Mouse (Mus musculus) embryonic facial prominence, embryonic 13.5 days (tissue): ENCODE results near the gene 1700067P10Rik. TPM values are rescaled to one million over a fixed set of nuclear protein-coding genes. Genes with fewer than 3 reads are reported as not detected.

Experiments
- ATAC-seq: fragments of 200-750 bp; cut with Nextera tagmentation; 2 replicates; pipeline ENCODE4 v1.8.0; 2017; ENCODE audit warnings: low read depth; ENCODE audit not compliant: insufficient number of reproducible peaks, insufficient read depth, low FRiP score, low TSS enrichment
- H3K27ac ChIP-seq: fragments of 300-500 bp; sonication (generic); 2 replicates; pipeline ENCODE4 v1.5.1; 2015; ENCODE audit warnings: moderate library complexity, mild to moderate bottlenecking, inconsistent platforms
- H3K27me3 ChIP-seq: fragments of 300-500 bp; sonication (generic); 2 replicates; pipeline ENCODE4 v1.6.1; 2015; ENCODE audit warnings: mild to moderate bottlenecking, inconsistent platforms
- H3K36me3 ChIP-seq: fragments of 300-500 bp; sonication (generic); 2 replicates; pipeline ENCODE4 v1.6.1; 2015; ENCODE audit warnings: mild to moderate bottlenecking, inconsistent platforms
- H3K4me1 ChIP-seq: fragments of 300-500 bp; sonication (generic); 2 replicates; pipeline ENCODE4 v1.6.1; 2015; ENCODE audit warnings: inconsistent platforms
- H3K4me2 ChIP-seq: fragments of 300-500 bp; sonication (generic); 2 replicates; pipeline ENCODE4 v1.6.1; 2015; ENCODE audit warnings: moderate library complexity, mild to moderate bottlenecking, inconsistent platforms
- H3K4me3 ChIP-seq: fragments of 300-500 bp; sonication (generic); 2 replicates; pipeline ENCODE4 v1.5.1; 2015; ENCODE audit warnings: mild to moderate bottlenecking, inconsistent platforms
- H3K9ac ChIP-seq: fragments of 300-500 bp; sonication (generic); 2 replicates; pipeline ENCODE4 v1.6.1; 2015; ENCODE audit warnings: mild to moderate bottlenecking, inconsistent platforms
- H3K9me3 ChIP-seq: fragments of 300-500 bp; sonication (generic); 2 replicates; pipeline ENCODE4 v1.6.1; 2016; ENCODE audit warnings: inconsistent platforms
- WGBS: fragments of 180-500 bp; shearing (Covaris S2); methylation state at CpG from one replicate; pipeline ENCODE4 v1.1.7; 2015; ENCODE audit warnings: mixed read lengths; 5-methylcytosine and 5-hydroxymethylcytosine counted together
- polyA plus RNA-seq: library from polyadenylated mRNA; unstranded; fragments of >200 nt; fragmentation: Nextera tagmentation; extraction: Ambion mirVana; gene quantifications from 2 replicates; pipeline ENCODE4 v1.2.1, GENCODE M21; 2015

Gene 1700067P10Rik
- polyA plus RNA-seq, 1 experiment from 2014 or later, result not detected

DNA sequence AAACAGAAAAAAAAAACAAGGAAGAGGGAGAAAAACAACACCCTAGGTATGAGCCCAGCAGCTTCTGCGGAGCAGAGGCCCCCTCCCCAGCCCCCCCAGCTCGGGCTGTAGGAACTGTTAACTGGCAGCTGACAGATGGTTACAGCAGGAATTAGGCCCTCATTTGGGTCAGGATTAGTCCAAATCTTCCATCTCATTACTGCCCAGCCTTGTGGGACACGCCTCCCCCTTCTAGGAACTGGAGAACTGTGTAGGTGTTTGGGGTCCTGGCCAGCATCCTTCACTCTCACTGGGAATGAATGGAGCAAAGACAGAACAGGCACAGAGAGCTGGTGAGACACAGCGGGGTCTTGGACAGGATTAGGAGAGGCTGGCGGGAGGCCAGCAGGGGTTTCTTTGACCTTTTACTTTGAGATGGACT, 24.0 kb upstream of the 1700067P10Rik start:
- no peak overlapping the region; the same call in 1 of the 2 replicates for H3K9ac ChIP-seq
- no peaks in the 10 kb centered on the region for H3K9me3 ChIP-seq
- 24% methylated on average over 5 of the region's 5 CpGs for WGBS
- no peak for ATAC-seq
- peak overlapping the region; percentile 41 for H3K4me2 ChIP-seq
- H3K4me3 ChIP-seq, result no peak overlapping the region
- H3K27ac ChIP-seq, result peak overlapping the region; percentile 91
- 0 out of 2 replicates have a peak, but pooled peaks cover 4% of the 10 kb centered on the region for H3K27me3 ChIP-seq
- no peaks in the 10 kb centered on the region for H3K36me3 ChIP-seq
- H3K4me1 ChIP-seq, result peaks cover 44% of the 10 kb centered on the region

DNA sequence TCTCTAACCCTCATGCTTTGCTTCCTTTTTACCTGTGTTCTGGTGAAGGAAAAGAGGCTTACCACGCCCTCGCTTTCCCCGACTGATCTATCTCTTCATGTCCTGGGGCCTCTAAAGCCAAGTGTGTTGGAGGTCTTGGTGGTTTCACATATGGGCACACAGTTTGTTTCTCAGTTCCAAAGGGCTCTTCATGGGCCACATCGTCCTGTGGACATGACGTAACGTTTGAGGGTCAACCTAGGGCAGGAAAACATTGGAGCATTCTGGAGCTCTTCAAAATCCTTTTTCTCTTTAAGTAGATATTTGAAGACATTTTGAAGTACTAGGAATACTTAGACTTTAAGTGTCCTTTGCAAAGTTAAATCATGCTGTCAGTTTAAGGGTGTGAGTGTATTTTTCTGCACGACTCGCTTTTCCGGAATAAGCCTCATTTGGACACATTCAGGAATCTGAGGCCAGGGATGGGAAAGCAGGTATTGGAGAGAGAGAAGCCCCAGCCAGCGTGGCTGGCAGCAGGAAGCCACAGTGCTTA, 22.0 kb upstream of the 1700067P10Rik start:
- WGBS, result 64% methylated on average over 10 of the region's 10 CpGs
- ATAC-seq, result no peak
- H3K4me3 ChIP-seq, result no peak overlapping the region
- H3K27ac ChIP-seq, result no peak overlapping the region
- H3K4me2 ChIP-seq, result no peak overlapping the region; the same call in 1 of the 2 replicates
- peaks cover 44% of the 10 kb centered on the region for H3K4me1 ChIP-seq
- H3K36me3 ChIP-seq, result no peaks in the 10 kb centered on the region
- no peak overlapping the region for H3K9ac ChIP-seq
- no peaks in the 10 kb centered on the region; the same call in 1 of the 2 replicates for H3K9me3 ChIP-seq
- H3K27me3 ChIP-seq, result no peaks in the 10 kb centered on the region

DNA sequence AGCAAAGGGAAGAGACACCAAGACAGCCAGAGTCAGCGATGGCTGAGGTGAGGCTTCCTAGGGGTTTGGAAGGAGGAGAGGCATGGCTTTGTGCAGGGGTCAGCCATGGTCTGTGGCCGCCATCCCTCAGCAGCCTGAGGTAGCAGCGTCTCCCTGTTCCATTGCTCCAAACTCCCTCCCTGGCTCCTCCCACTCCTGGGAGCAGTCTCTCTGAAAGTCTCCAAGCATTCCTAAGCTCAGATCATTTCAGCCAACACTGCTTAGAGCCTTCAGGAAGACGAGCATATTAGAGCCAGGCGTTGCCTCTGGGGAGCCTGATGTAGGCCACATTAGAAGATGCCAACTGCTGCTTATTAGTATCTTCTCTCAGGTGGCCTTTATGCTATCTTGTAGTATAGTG, 21.4 kb upstream of the 1700067P10Rik start:
- Histone ChIP-seq H3K4me1 (peaks cover 44% of the 10 kb centered on the region), H3K9ac (0 out of 2 replicates have a peak overlapping the region, but pooled peaks have one; percentile 44), H3K4me2 (no peak overlapping the region; the same call in 1 of the 2 replicates), H3K36me3 (no peaks in the 10 kb centered on the region), H3K27ac (no peak overlapping the region), H3K27me3 (no peaks in the 10 kb centered on the region), H3K9me3 (no peaks in the 10 kb centered on the region; the same call in 1 of the 2 replicates), H3K4me3 (no peak overlapping the region)
- ATAC-seq, result no peak
- 14% methylated on average over 5 of the region's 5 CpGs for WGBS

DNA sequence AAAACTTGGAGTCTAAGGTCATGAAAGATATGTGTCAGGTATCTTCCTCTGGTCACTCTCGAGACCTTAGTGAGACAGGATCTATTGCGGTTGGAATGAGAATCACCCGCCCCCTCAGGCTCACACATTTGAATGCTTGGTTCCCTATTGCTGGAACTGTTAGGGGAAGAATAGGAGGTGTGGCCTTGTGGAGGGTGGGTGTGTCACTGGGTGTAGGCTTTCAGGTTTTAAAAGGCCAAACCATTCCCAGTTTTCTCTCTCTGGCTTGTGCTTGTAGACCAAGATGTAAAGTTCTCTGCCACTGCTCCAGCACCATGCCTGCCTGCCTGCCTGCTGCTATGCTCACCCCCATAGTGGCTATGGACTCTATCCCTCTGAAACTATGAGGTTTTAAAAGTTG, 8.5 kb upstream of the 1700067P10Rik start:
- Histone ChIP-seq H3K4me1 (peaks cover 4% of the 10 kb centered on the region; the same call in 1 of the 2 replicates), H3K36me3 (no peaks in the 10 kb centered on the region), H3K27ac (no peak overlapping the region), H3K4me2 (no peak overlapping the region), H3K9me3 (no peaks in the 10 kb centered on the region), H3K4me3 (no peak overlapping the region), H3K27me3 (no peaks in the 10 kb centered on the region), H3K9ac (no peak overlapping the region)
- WGBS, result 34% methylated on average over 3 of the region's 3 CpGs
- ATAC-seq, result no peak

DNA sequence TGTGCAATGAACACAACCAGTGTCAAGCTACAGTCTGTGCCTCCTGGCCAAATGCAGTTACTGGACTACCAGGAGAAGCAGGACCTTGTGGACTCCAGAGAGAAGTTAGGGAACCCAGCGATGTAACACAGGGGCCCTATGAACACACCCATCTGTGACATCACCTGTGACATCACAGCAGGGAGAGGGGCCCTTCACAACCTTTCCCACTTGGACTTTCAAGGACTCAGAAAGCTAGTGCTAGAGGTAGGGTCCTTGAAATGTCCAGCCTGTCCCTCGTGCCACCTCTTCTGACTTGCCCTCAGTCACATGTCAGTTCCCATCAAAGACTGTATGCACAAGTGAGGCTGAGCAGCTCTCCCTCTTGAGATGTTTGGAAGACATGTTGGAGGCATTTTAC, 327 bp downstream of the 1700067P10Rik start:
- H3K4me3 ChIP-seq, result no peak overlapping the region
- no peak for ATAC-seq
- WGBS, result 76% methylated on average over 2 of the region's 2 CpGs
- no peaks in the 10 kb centered on the region for H3K36me3 ChIP-seq
- H3K4me2 ChIP-seq, result no peak overlapping the region
- no peaks in the 10 kb centered on the region for H3K9me3 ChIP-seq
- peaks cover 5% of the 10 kb centered on the region for H3K4me1 ChIP-seq
- H3K9ac ChIP-seq, result no peak overlapping the region
- peaks cover 10% of the 10 kb centered on the region for H3K27me3 ChIP-seq
- H3K27ac ChIP-seq, result no peak overlapping the region

DNA sequence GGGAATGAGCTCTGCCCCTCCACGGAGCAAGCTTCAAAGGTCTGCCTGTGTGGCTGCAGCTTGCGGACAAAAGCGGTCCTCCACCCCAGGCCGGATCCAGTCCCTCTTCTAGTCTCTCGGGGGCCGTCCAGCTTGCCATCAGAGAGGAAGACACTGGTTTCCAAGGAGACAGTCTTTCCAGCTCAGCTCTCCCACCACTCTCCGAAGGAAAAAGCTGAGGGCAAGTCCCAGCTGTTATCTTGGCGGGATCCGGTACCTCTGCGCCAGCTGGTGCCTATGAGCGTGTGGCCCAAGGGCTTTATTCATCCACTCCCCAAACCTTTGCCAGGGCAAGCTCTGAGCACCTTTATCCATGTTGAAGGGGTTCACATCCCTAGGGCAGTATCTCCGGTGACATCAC, 1.2 kb downstream of the 1700067P10Rik start:
- WGBS, result 72% methylated on average over 12 of the region's 12 CpGs
- no peaks in the 10 kb centered on the region for H3K9me3 ChIP-seq
- H3K36me3 ChIP-seq, result no peaks in the 10 kb centered on the region
- H3K4me2 ChIP-seq, result no peak overlapping the region
- H3K9ac ChIP-seq, result no peak overlapping the region
- ATAC-seq, result no peak
- no peak overlapping the region for H3K27ac ChIP-seq
- no peak overlapping the region for H3K4me3 ChIP-seq
- H3K27me3 ChIP-seq, result peaks cover 19% of the 10 kb centered on the region
- H3K4me1 ChIP-seq, result peaks cover 14% of the 10 kb centered on the region

DNA sequence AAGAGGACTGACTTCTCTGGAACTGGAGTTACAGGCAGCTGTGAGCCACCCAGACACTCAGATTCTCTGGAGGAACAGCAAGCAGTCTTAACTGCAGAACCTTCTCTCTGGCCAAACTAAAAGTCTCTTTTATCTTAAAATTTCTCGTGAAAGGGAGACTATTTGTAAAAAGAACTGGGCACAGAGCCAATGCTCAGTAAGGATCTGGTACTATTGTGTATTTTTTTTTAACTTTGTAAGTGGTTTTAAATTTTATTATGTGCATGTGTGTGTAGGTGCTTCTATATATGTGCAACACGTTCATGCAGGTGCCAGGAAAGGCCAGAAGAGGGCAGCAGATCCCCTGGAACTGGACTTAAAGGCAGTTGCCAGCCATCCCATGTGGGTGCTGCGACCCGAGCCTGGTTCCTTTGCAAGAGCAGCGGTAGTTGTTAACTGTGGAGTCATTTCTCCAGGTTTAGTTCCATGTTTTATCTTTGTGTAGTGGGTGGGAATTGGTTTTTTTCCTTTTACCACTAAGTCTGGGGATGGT, 4.2 kb downstream of the 1700067P10Rik start:
- no peak overlapping the region for H3K4me2 ChIP-seq
- no peaks in the 10 kb centered on the region for H3K36me3 ChIP-seq
- 67% methylated on average over 5 of the region's 5 CpGs for WGBS
- no peak overlapping the region for H3K4me3 ChIP-seq
- no peak for ATAC-seq
- H3K27ac ChIP-seq, result no peak overlapping the region
- H3K9me3 ChIP-seq, result no peaks in the 10 kb centered on the region
- H3K27me3 ChIP-seq, result peaks cover 49% of the 10 kb centered on the region
- H3K9ac ChIP-seq, result no peak overlapping the region
- H3K4me1 ChIP-seq, result peaks cover 42% of the 10 kb centered on the region

DNA sequence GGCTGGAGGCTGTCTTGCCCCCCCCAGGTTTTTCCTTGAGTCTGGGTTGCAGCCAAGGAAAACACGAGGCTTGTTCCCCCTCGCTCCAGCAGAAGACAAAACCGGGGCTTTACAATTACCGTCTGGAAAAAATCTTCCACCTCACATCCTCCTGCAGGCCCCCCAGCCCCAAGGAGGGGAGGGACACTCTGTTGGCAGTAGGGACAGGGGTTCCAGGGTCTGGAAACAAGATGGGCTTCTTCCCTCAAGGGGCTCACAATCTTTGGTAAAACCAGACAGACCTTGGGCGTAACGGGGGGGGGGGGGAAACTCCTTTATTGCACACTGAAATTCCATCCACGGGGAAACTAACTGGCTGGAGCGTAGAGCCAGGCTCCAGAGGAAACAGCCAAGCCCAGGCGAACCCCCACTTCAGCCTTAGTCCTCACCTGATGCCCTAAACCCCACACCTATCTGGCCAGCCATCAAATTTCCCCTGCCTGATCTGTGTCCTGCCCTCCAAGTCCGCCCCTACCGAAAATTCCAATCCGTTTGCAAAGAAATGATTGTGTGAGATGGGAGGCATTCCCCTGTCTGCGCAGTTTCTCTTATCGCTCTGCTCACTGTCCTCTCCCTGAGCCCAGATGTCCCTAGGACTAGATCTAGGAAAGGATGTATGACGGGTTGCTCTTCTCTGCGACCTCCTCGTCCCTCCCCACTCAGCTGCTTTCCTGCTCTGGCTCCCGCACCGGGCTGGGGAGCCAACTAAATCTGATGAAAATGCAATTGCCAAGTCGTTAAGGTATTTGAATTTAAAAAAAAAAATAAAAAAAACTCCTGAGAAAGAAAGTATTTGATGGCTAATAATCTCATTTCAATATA, 5.9 kb downstream of the 1700067P10Rik start:
- H3K9ac ChIP-seq, result no peak overlapping the region
- ATAC-seq, result no peak
- H3K4me3 ChIP-seq, result peak overlapping the region; percentile 7
- H3K27ac ChIP-seq, result 0 out of 2 replicates have a peak overlapping the region, but pooled peaks have one; percentile 17
- H3K9me3 ChIP-seq, result no peaks in the 10 kb centered on the region
- H3K4me1 ChIP-seq, result peaks cover 54% of the 10 kb centered on the region
- 2% methylated on average over 20 of the region's 20 CpGs for WGBS
- no peaks in the 10 kb centered on the region for H3K36me3 ChIP-seq
- peak overlapping the region; percentile 40 for H3K4me2 ChIP-seq
- peaks cover 65% of the 10 kb centered on the region for H3K27me3 ChIP-seq

DNA sequence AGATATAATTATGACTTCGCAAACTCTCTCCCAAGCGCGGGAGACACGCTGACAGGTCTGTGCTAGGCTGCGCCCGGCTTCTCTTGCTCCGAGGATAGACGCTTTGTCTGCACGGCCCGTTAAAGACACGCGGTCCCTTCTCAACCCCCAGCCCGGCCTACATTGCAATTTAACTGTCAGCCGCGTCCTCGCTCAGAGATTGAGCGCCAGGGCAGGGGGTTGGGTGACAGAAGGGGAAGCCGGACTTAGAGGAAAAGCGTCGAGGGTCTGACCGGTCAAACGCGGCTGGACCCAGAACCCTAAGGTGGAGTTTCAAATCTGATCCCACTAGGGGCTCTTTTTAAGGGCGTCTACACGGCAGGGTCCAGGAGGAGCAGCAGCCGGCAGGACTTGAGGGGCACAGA, 6.6 kb downstream of the 1700067P10Rik start:
- Histone ChIP-seq H3K9me3 (no peaks in the 10 kb centered on the region), H3K27ac (no peak overlapping the region), H3K4me3 (peak overlapping the region; percentile 16; the same call in 1 of the 2 replicates), H3K36me3 (no peaks in the 10 kb centered on the region), H3K27me3 (peaks cover 70% of the 10 kb centered on the region), H3K9ac (no peak overlapping the region), H3K4me2 (peak overlapping the region; percentile 40), H3K4me1 (peaks cover 58% of the 10 kb centered on the region)
- WGBS, result under 1% methylated on average over 26 of the region's 26 CpGs
- no peak for ATAC-seq

DNA sequence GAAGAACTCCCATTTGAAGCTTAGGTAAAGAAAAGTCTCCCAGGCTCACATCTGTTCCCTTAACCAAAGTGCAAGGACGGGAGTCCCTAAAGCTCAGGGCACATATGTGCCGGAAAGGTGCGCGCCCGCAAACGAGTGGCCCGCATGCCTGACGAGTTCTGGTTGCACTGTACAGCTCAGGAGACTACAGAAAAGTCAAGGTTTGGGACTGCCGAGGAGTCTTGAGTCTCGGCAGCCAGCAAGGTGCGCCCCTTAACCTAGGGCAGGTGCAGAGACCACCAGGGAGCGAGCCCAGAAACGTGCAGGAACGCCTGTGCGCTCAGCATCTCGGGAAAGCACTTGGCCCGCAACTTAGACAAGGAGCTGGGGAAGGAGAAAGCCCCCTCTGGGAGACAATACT, 7.2 kb downstream of the 1700067P10Rik start:
- Histone ChIP-seq H3K27me3 (peaks cover 70% of the 10 kb centered on the region), H3K9ac (no peak overlapping the region), H3K27ac (no peak overlapping the region), H3K4me3 (peak overlapping the region; percentile 39; the same call in 1 of the 2 replicates), H3K9me3 (no peaks in the 10 kb centered on the region), H3K36me3 (no peaks in the 10 kb centered on the region), H3K4me1 (peaks cover 58% of the 10 kb centered on the region), H3K4me2 (peak overlapping the region; percentile 67)
- WGBS, result 6% methylated on average over 17 of the region's 17 CpGs
- no peak for ATAC-seq

DNA sequence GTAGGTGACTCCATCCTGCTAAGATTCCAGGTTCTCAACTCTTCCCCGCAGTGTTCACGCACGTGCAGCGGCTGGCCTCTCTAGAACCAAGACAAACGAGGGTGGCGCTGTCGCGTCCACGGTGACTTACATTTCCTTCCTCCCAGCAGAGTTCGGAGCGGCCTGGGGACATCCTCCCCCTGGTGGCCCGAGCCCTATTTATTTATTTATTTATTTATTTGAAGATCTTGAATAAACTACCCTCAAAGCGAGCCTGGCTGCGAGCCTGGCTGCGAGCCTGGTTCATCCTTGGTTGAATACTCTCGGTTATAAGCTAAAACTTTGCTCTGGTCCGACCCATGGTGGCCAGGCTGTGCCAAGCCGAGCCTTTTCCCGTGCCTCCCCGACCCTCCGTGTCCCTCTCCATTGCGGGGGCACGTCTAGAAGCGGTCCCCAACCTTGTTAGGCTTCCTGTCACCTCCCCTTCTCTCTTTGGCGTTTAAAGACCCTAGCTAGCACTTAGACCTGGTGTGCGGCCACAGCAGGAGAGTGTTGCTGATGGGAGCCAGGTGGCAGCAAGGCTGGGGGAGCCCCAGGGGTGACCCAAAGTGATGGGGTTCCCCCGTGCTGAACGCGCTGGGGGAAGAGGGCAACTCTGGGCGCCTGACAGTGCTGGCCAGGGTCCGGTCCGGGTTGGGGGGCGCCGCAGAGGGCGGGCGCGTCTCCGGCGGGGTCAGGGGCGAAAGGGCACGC, 8.1 kb downstream of the 1700067P10Rik start:
- ATAC-seq, result no peak
- Histone ChIP-seq H3K4me2 (peak overlapping the region; percentile 67), H3K27ac (no peak overlapping the region), H3K36me3 (no peaks in the 10 kb centered on the region), H3K4me1 (peaks cover 58% of the 10 kb centered on the region), H3K9ac (peak overlapping the region; percentile 33), H3K9me3 (no peaks in the 10 kb centered on the region), H3K27me3 (peaks cover 70% of the 10 kb centered on the region), H3K4me3 (peak overlapping the region; percentile 39)
- WGBS, result 2% methylated on average over 38 of the region's 41 CpGs
